Mouse (Mus musculus) bone marrow, adult 2 months (tissue): Measurements from ENCODE around the gene Rasgef1c.

Source experiments
- CTCF ChIP-seq: fragments of 200-500 bp; IDR thresholded peaks from 2 replicates; pipeline ENCODE4 v1.5.1; 2011; ENCODE audit warnings: low read length, control low read depth; ENCODE audit not compliant: control insufficient read depth, insufficient read depth
- POLR2A ChIP-seq: fragments of 200-500 bp; IDR thresholded peaks from 2 replicates; pipeline ENCODE4 v1.6.1; 2011; ENCODE audit warnings: low read depth, mild to moderate bottlenecking, control low read depth, low read length, borderline replicate concordance; ENCODE audit not compliant: control insufficient read depth

GRCm38 (mm10) chr11:49919304-49919703 is 17.7 kb downstream of the Rasgef1c start:
- TF ChIP-seq CTCF: no peak
- TF ChIP-seq POLR2A: no peak
